Mouse (Mus musculus) hindbrain, embryonic 11.5 days (tissue): ENCODE measurements around the gene Ifi27l2a. TPM values are rescaled to one million over a fixed set of nuclear protein-coding genes. Genes with fewer than 3 reads are reported as not detected.

ENCODE experiments used
- ATAC-seq: fragments of 200-750 bp; cut with Nextera tagmentation; 2 replicates; pipeline ENCODE4 v1.8.0; 2017; ENCODE audit warnings: mild to moderate bottlenecking, moderate TSS enrichment, moderate library complexity; ENCODE audit not compliant: low FRiP score
- DNase-seq: peaks from one replicate; pipeline ENCODE4 v3.0.0-alpha.2; 2015; ENCODE audit warnings: low spot score
- H3K27ac ChIP-seq: fragments of 300-500 bp; sonication (generic); 2 replicates; pipeline ENCODE4 v1.5.1; 2014; ENCODE audit warnings: mild to moderate bottlenecking, low read depth, low read length
- H3K27me3 ChIP-seq: fragments of 300-500 bp; sonication (generic); 2 replicates; pipeline ENCODE4 v1.6.1; 2014; ENCODE audit warnings: mild to moderate bottlenecking, low read length, moderate library complexity, mixed read lengths; ENCODE audit not compliant: control insufficient read depth, insufficient read depth
- H3K36me3 ChIP-seq: fragments of 300-500 bp; sonication (generic); 2 replicates; pipeline ENCODE4 v1.6.1; 2014; ENCODE audit warnings: mild to moderate bottlenecking, low read length, moderate library complexity, mixed read lengths; ENCODE audit not compliant: control insufficient read depth, insufficient read depth
- H3K4me1 ChIP-seq: fragments of 300-500 bp; sonication (generic); replicated peaks from 2 replicates; pipeline ENCODE4 v1.6.1; 2014; ENCODE audit warnings: low read length, mixed read lengths; ENCODE audit not compliant: control insufficient read depth, insufficient read depth
- H3K4me2 ChIP-seq: fragments of 300-500 bp; sonication (generic); replicated peaks from 2 replicates; pipeline ENCODE4 v1.6.1; 2014; ENCODE audit warnings: mild to moderate bottlenecking, low read depth, low read length
- H3K4me3 ChIP-seq: fragments of 300-500 bp; sonication (generic); 2 replicates; pipeline ENCODE4 v1.5.1; 2014; ENCODE audit warnings: low read depth, low read length
- H3K9ac ChIP-seq: fragments of 300-500 bp; sonication (generic); 2 replicates; pipeline ENCODE4 v1.6.1; 2014; ENCODE audit warnings: low read depth, low read length
- H3K9me3 ChIP-seq: fragments of 300-500 bp; sonication (generic); 2 replicates; pipeline ENCODE4 v1.6.1; 2016; ENCODE audit warnings: low read length; ENCODE audit not compliant: control insufficient read depth
- WGBS: fragments of 180-500 bp; shearing (Covaris S2); extraction: QIAGEN DNeasy Blood & Tissue Kit; methylation state at CpG from one replicate; pipeline ENCODE4 v1.1.7; 2014; 5-methylcytosine and 5-hydroxymethylcytosine counted together
- polyA plus RNA-seq: library from polyadenylated mRNA; unstranded; fragments of >200 nt; fragmentation: Nextera tagmentation; extraction: Ambion mirVana; gene quantifications from 2 replicates; pipeline ENCODE4 v1.2.1, GENCODE M21; 2014

Ifi27l2a gene
- polyA plus RNA-seq, 1 experiment from 2014 or later, result 1.7 TPM

GRCm38 (mm10) chr12:103404131-103404530 is 39.3 kb downstream of the Ifi27l2a start:
- Histone ChIP-seq H3K9me3 (no peaks in the 10 kb centered on the region), H3K4me3 (no peak overlapping the region), H3K27me3 (no peaks in the 10 kb centered on the region), H3K9ac (no peak overlapping the region), H3K36me3 (peaks cover 7% of the 10 kb centered on the region; the same call in 1 of the 2 replicates), H3K27ac (no peak overlapping the region), H3K4me2 (no peak overlapping the region), H3K4me1 (no peaks in the 10 kb centered on the region)
- 90% methylated on average over 18 of the region's 18 CpGs for WGBS
- DNase-seq (no peak), ATAC-seq (no peak)

- Histone ChIP-seq H3K27ac (no peak overlapping the region), H3K27me3 (no peaks in the 10 kb centered on the region), H3K36me3 (no peaks in the 10 kb centered on the region), H3K4me3 (no peak overlapping the region), H3K9me3 (no peaks in the 10 kb centered on the region), H3K9ac (no peak overlapping the region), H3K4me1 (no peaks in the 10 kb centered on the region), H3K4me2 (no peak overlapping the region)
- DNase-seq (no peak), ATAC-seq (no peak)
- 87% methylated on average over 7 of the region's 7 CpGs for WGBS
These were observed 46.7 kb downstream of the Ifi27l2a start for GRCm38 (mm10) chr12:103396751-103397150.

- no peak overlapping the region for H3K4me3 ChIP-seq
- H3K9ac ChIP-seq, result no peak overlapping the region
- H3K27me3 ChIP-seq, result no peaks in the 10 kb centered on the region
- WGBS, result 86% methylated on average over 12 of the region's 12 CpGs
- no peak overlapping the region for H3K4me2 ChIP-seq
- no peak for DNase-seq
- H3K36me3 ChIP-seq, result no peaks in the 10 kb centered on the region
- H3K4me1 ChIP-seq, result no peaks in the 10 kb centered on the region
- ATAC-seq, result no peak
- H3K27ac ChIP-seq, result no peak overlapping the region
- H3K9me3 ChIP-seq, result no peaks in the 10 kb centered on the region
These were observed 47.8 kb downstream of the Ifi27l2a start for GRCm38 (mm10) chr12:103395486-103396275.

GRCm38 (mm10) chr12:103393528-103393927 is 50.0 kb downstream of the Ifi27l2a start:
- H3K27ac ChIP-seq, result no peak overlapping the region
- WGBS, result 49% methylated on average over 6 of the region's 6 CpGs

More at GRCm38 (mm10) chr12:103393528-103393927, 50.0 kb downstream of the Ifi27l2a start:
- no peaks in the 10 kb centered on the region for H3K36me3 ChIP-seq
- DNase-seq (no peak), ATAC-seq (no peak)
- no peak overlapping the region for H3K4me3 ChIP-seq
- no peaks in the 10 kb centered on the region for H3K9me3 ChIP-seq
- H3K9ac ChIP-seq, result no peak overlapping the region
- H3K4me1 ChIP-seq, result no peaks in the 10 kb centered on the region
- no peak overlapping the region for H3K4me2 ChIP-seq
- no peaks in the 10 kb centered on the region for H3K27me3 ChIP-seq

Other genes starting within 250 kb of the Ifi27l2a start
- gene Prima1, start 201.5 kb downstream of the Ifi27l2a start, polyA plus RNA-seq, result 1.5 and 1.6 TPM in 2 replicates
- gene Fam181a, start 132.7 kb downstream of the Ifi27l2a start, polyA plus RNA-seq, result 16.6 and 23.8 TPM in 2 replicates
- 0.54 and 1.0 TPM in 2 replicates for gene Asb2, start 87.7 kb downstream of the Ifi27l2a start, polyA plus RNA-seq
- 12.1 and 15.2 TPM in 2 replicates for gene Otub2, start 55.0 kb downstream of the Ifi27l2a start, polyA plus RNA-seq
- 0.97 and 1.1 TPM in 2 replicates for gene 9330161L09Rik, start 35.9 kb downstream of the Ifi27l2a start, polyA plus RNA-seq
- 106 and 109 TPM in 2 replicates for gene Ddx24, start 17.9 kb downstream of the Ifi27l2a start, polyA plus RNA-seq
- gene Ifi27, start 9.5 kb downstream of the Ifi27l2a start, polyA plus RNA-seq, result 3.1 and 4.3 TPM in 2 replicates
- not detected in 2 replicates for gene Ifi27l2b, start 13.5 kb upstream of the Ifi27l2a start, polyA plus RNA-seq
- 2.7 and 3.0 TPM in 2 replicates for gene Ppp4r4, start 88.6 kb upstream of the Ifi27l2a start, polyA plus RNA-seq
- gene Serpina10, start 187.8 kb upstream of the Ifi27l2a start, polyA plus RNA-seq, result 0.15 TPM in 1 of 2 replicates, not detected in the other
- 0.42 TPM in 1 of 2 replicates, not detected in the other for gene Serpina6, start 213.5 kb upstream of the Ifi27l2a start, polyA plus RNA-seq
- gene Serpina16, start 232.5 kb upstream of the Ifi27l2a start, polyA plus RNA-seq, result not detected in 2 replicates